In the genomic region with DNA sequence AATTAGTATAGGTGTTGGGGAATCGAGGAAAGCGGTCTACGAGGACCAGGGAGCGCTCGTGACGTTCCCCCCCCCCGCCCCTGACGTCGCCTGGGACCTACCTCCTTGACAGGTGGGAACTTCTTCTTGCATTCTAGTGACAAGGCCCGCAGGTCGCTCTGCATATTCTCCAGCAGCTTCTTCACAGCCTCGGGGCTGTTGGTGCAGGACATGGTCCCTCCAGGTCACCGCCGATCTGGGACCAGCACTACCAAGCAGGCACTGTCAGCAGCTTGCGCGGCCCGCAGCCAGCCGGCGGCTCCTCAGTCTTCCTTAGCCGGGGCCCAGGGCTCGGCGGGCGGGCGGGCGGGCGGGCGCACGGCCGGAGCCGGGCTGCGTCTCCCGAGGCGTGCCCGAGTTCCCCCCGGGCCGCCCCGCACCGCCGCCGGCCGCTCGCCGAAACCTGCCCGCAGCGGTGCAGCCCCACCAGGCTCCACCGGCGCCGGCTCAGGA, we compare ENCODE assay signal across 8 mouse cellular contexts. TPM values are rescaled to one million over a fixed set of nuclear protein-coding genes. Genes with fewer than 3 reads are reported as not detected.
DNase-seq lines count a peak whose midpoint lies in the region; ATAC-seq and TF ChIP-seq lines count a peak whose summit lies in the region.

No protein-coding gene starts in this region.

- peak; percentile 10 for DNase-seq in embryo, embryonic 10 days (ENCODE audit: low spot score)
- DNase-seq in embryo, embryonic 11 days = no peak
- peak; percentile 33 for DNase-seq in thymus, postnatal 0 days (ENCODE audit: low spot score)
- DNase-seq in thymus, postnatal 14 days = no peak
- DNase-seq in limb, embryonic 14.5 days (ENCODE audit: low spot score) = no peak

- peaks cover 11% of the 10 kb centered on the region; the same call in 1 of the 2 replicates for H3K36me3 ChIP-seq in heart, embryonic 12.5 days
- H3K36me3 ChIP-seq in limb, embryonic 14.5 days (ENCODE audit: control insufficient read depth, insufficient read depth, low read length) = peaks cover 16% of the 10 kb centered on the region
- no peaks in the 10 kb centered on the region for H3K36me3 ChIP-seq in neural tube, embryonic 14.5 days (ENCODE audit: control insufficient read depth, insufficient read depth, low read length)

- peak overlapping the region; percentile 72 for H3K4me2 ChIP-seq in heart, embryonic 12.5 days
- peak overlapping the region; percentile 81 for H3K4me2 ChIP-seq in limb, embryonic 14.5 days (replicated peaks; ENCODE audit: low read depth, low read length, severe bottlenecking)
- peak overlapping the region; percentile 88 for H3K4me2 ChIP-seq in neural tube, embryonic 14.5 days (ENCODE audit: low read depth, low read length)

- H3K27ac ChIP-seq in heart, embryonic 12.5 days (ENCODE audit: poor library complexity, severe bottlenecking) = peak overlapping the region; percentile 81
- peak overlapping the region; percentile 68 for H3K27ac ChIP-seq in limb, embryonic 14.5 days (replicated peaks; ENCODE audit: low read depth, low read length)
- peak overlapping the region; percentile 78 for H3K27ac ChIP-seq in neural tube, embryonic 14.5 days (ENCODE audit: low read depth, low read length)

- no peaks in the 10 kb centered on the region for H3K9me3 ChIP-seq in heart, embryonic 12.5 days (replicated peaks)
- H3K9me3 ChIP-seq in limb, embryonic 14.5 days (ENCODE audit: control insufficient read depth, low read length) = no peaks in the 10 kb centered on the region
- no peaks in the 10 kb centered on the region for H3K9me3 ChIP-seq in neural tube, embryonic 14.5 days (ENCODE audit: control insufficient read depth, low read length)

- under 1% methylated on average over 48 of the region's 48 CpGs for WGBS in heart, embryonic 12.5 days
- under 1% methylated on average over 28 of the region's 48 CpGs for WGBS in limb, embryonic 14.5 days
- under 1% methylated on average over 45 of the region's 48 CpGs for WGBS in neural tube, embryonic 14.5 days

- H3K4me1 ChIP-seq in heart, embryonic 12.5 days (replicated peaks) = peaks cover 27% of the 10 kb centered on the region
- peaks cover 8% of the 10 kb centered on the region for H3K4me1 ChIP-seq in limb, embryonic 14.5 days (ENCODE audit: control insufficient read depth, insufficient read depth, low read length)
- H3K4me1 ChIP-seq in neural tube, embryonic 14.5 days (ENCODE audit: control insufficient read depth, insufficient read depth, low read length) = peaks cover 11% of the 10 kb centered on the region

- H3K4me3 ChIP-seq in heart, embryonic 12.5 days = peak overlapping the region; percentile 92
- peak overlapping the region; percentile 94 for H3K4me3 ChIP-seq in limb, embryonic 14.5 days (replicated peaks; ENCODE audit: low read length)
- peak overlapping the region; percentile 95 for H3K4me3 ChIP-seq in neural tube, embryonic 14.5 days (ENCODE audit: low read depth, low read length)

- H3K27me3 ChIP-seq in heart, embryonic 12.5 days (replicated peaks) = no peaks in the 10 kb centered on the region
- no peaks in the 10 kb centered on the region for H3K27me3 ChIP-seq in limb, embryonic 14.5 days (ENCODE audit: control insufficient read depth, insufficient read depth, low read length)
- H3K27me3 ChIP-seq in neural tube, embryonic 14.5 days (ENCODE audit: control insufficient read depth, insufficient read depth, low read length) = no peaks in the 10 kb centered on the region

- peak; percentile 65 for ATAC-seq in heart, embryonic 12.5 days (ENCODE audit: insufficient number of reproducible peaks, low FRiP score)
- ATAC-seq in limb, embryonic 14.5 days (ENCODE audit: low FRiP score, low read depth) = peak; percentile 46
- peak; percentile 83 for ATAC-seq in neural tube, embryonic 14.5 days (ENCODE audit: low read depth)
- no peak for ATAC-seq in activated CD4-positive, CD25-positive, alpha-beta regulatory T cell, adult 4 months

- H3K9ac ChIP-seq in heart, embryonic 12.5 days = peak overlapping the region; percentile 98
- peak overlapping the region; percentile 88 for H3K9ac ChIP-seq in limb, embryonic 14.5 days (ENCODE audit: low read depth, low read length, severe bottlenecking)
- H3K9ac ChIP-seq in neural tube, embryonic 14.5 days (replicated peaks; ENCODE audit: low read depth, low read length) = peak overlapping the region; percentile 95

- TF ChIP-seq POLR2A in limb, embryonic 14.5 days (IDR thresholded peaks at IDR 0.05; ENCODE audit: borderline replicate concordance, extremely low read depth, insufficient read depth, insufficient read length) = no peak

RNA-seq across cellular contexts. Expression of gene Mon2, which starts 0.5 kb away (rescaled TPM):
- 20.0 and 26.6 TPM in 2 replicates for polyA plus RNA-seq in thymus, postnatal 0 days (2015; fragmentation: Nextera tagmentation; extraction: Ambion mirVana)
- 35.9 and 39.9 TPM in 2 replicates for polyA plus RNA-seq in heart, embryonic 12.5 days (2016; fragmentation: Nextera tagmentation; extraction: Ambion mirVana)
- polyA plus RNA-seq in limb, embryonic 14.5 days (2012; rRNA removed) = 83.3 and 105 TPM in 2 replicates
- polyA plus RNA-seq in limb, embryonic 14.5 days (2014; fragmentation: Nextera tagmentation; extraction: Ambion mirVana) = 44.3 and 46.3 TPM in 2 replicates
- polyA plus RNA-seq in neural tube, embryonic 14.5 days (2014; fragmentation: Nextera tagmentation; extraction: Ambion mirVana) = 34.7 and 45.9 TPM in 2 replicates
- polyA plus RNA-seq in activated CD4-positive, CD25-positive, alpha-beta regulatory T cell, adult 4 months (2017; shearing (Covaris generic)) = 10 to 100 TPM; 17.2 to 22.6 TPM

Comparison
In these comparisons a context has a peak if more than half of its experiments do, and no peak if none do; other contexts are left out.
1. DNase-seq: peak in embryo, embryonic 10 days (single experiment) and thymus, postnatal 0 days (single experiment); none in embryo, embryonic 11 days (single experiment), thymus, postnatal 14 days (single experiment) and limb, embryonic 14.5 days (single experiment).
2. Peak in every context shown above with its lines, with median percentiles within 50 percentile points of each other: H3K27ac ChIP-seq, H3K4me2 ChIP-seq, H3K4me3 ChIP-seq and H3K9ac ChIP-seq.